Mouse (Mus musculus): ENCODE data around the gene Gsdma. TPM values are rescaled to one million over a fixed set of nuclear protein-coding genes. Genes with fewer than 3 reads are reported as not detected.
"Not testable (repeated sequence)": the region's sequence is repeated elsewhere in the genome, so short reads cannot be mapped to it uniquely, and the experiment has no call there.

Gene Gsdma
- polyA plus RNA-seq, 1 experiment from 2014 or later, result not detected

GRCm38 (mm10) chr11:98712009-98712408 is 47.9 kb downstream of the Gsdma start:
- 69% methylated on average over 6 of the region's 6 CpGs for WGBS (ENCODE audit: insufficient replicate concordance)
- not testable (repeated sequence) for H3K27me3 ChIP-seq (replicated peaks); H3K27ac ChIP-seq; H3K4me2 ChIP-seq; H3K4me3 ChIP-seq; H3K9me3 ChIP-seq (replicated peaks); ATAC-seq; H3K9ac ChIP-seq
- H3K36me3 ChIP-seq, result peaks cover 95% of the 10 kb centered on the region
- H3K4me1 ChIP-seq, result peaks cover 38% of the 10 kb centered on the region

GRCm38 (mm10) chr11:98713703-98714102 is 49.6 kb downstream of the Gsdma start:
- Histone ChIP-seq H3K4me3 (no peak overlapping the region), H3K4me2 (no peak overlapping the region), H3K27me3 (replicated peaks) (no peaks in the 10 kb centered on the region), H3K4me1 (peaks cover 40% of the 10 kb centered on the region), H3K9ac (no peak overlapping the region), H3K9me3 (replicated peaks) (no peaks in the 10 kb centered on the region), H3K27ac (no peak overlapping the region), H3K36me3 (peaks cover 93% of the 10 kb centered on the region)
- 76% methylated on average over 12 of the region's 12 CpGs for WGBS (ENCODE audit: insufficient replicate concordance)
- ATAC-seq, result no peak

GRCm38 (mm10) chr11:98715946-98716345 is 51.8 kb downstream of the Gsdma start:
- Histone ChIP-seq H3K27me3 (replicated peaks) (no peaks in the 10 kb centered on the region), H3K9me3 (replicated peaks) (no peaks in the 10 kb centered on the region), H3K4me3 (no peak overlapping the region), H3K36me3 (peaks cover 76% of the 10 kb centered on the region), H3K9ac (no peak overlapping the region), H3K4me2 (no peak overlapping the region), H3K27ac (no peak overlapping the region), H3K4me1 (peaks cover 37% of the 10 kb centered on the region)
- WGBS (ENCODE audit: insufficient replicate concordance), result 89% methylated on average over 9 of the region's 9 CpGs
- ATAC-seq, result no peak

- 32% methylated on average over 13 of the region's 13 CpGs for whole genome bisulfite sequencing (ENCODE audit: insufficient replicate concordance)
- H3K36me3 ChIP-seq, result peaks cover 66% of the 10 kb centered on the region
- H3K9me3 ChIP-seq (replicated peaks), result no peaks in the 10 kb centered on the region
- peaks cover 32% of the 10 kb centered on the region for H3K4me1 ChIP-seq
- no peak overlapping the region for H3K27ac ChIP-seq
- H3K4me2 ChIP-seq, result no peak overlapping the region
- H3K4me3 ChIP-seq, result no peak overlapping the region
- no peaks in the 10 kb centered on the region for H3K27me3 ChIP-seq (replicated peaks)
- H3K9ac ChIP-seq, result no peak overlapping the region
- no peak for ATAC-seq
These were observed 53.8 kb downstream of the Gsdma start for GRCm38 (mm10) chr11:98717904-98718303.

GRCm38 (mm10) chr11:98720756-98721155 is 56.6 kb downstream of the Gsdma start:
- Histone ChIP-seq H3K4me3 (no peak overlapping the region), H3K9ac (no peak overlapping the region), H3K36me3 (peaks cover 58% of the 10 kb centered on the region), H3K4me2 (no peak overlapping the region), H3K9me3 (replicated peaks) (no peaks in the 10 kb centered on the region), H3K27me3 (replicated peaks) (no peaks in the 10 kb centered on the region), H3K27ac (no peak overlapping the region), H3K4me1 (peaks cover 35% of the 10 kb centered on the region)
- no peak for ATAC-seq
- 70% methylated on average over 2 of the region's 2 CpGs for WGBS (ENCODE audit: insufficient replicate concordance)

- 76% methylated on average over 24 of the region's 24 CpGs for WGBS (ENCODE audit: insufficient replicate concordance)
- ATAC-seq, result no peak
- H3K36me3 ChIP-seq, result peaks cover 57% of the 10 kb centered on the region
- H3K27me3 ChIP-seq (replicated peaks), result no peaks in the 10 kb centered on the region
- no peak overlapping the region for H3K27ac ChIP-seq
- H3K9ac ChIP-seq, result no peak overlapping the region
- H3K9me3 ChIP-seq (replicated peaks), result no peaks in the 10 kb centered on the region
- peaks cover 40% of the 10 kb centered on the region for H3K4me1 ChIP-seq
- H3K4me2 ChIP-seq, result no peak overlapping the region
- H3K4me3 ChIP-seq, result no peak overlapping the region
These were observed 57.5 kb downstream of the Gsdma start for GRCm38 (mm10) chr11:98721458-98722226.

GRCm38 (mm10) chr11:98723098-98723497 is 58.9 kb downstream of the Gsdma start:
- Histone ChIP-seq H3K27me3 (replicated peaks) (no peaks in the 10 kb centered on the region), H3K9ac (no peak overlapping the region), H3K4me1 (peaks cover 41% of the 10 kb centered on the region), H3K27ac (no peak overlapping the region), H3K4me2 (no peak overlapping the region), H3K9me3 (replicated peaks) (no peaks in the 10 kb centered on the region), H3K4me3 (no peak overlapping the region), H3K36me3 (peaks cover 56% of the 10 kb centered on the region)
- ATAC-seq, result no peak
- 64% methylated on average over 7 of the region's 7 CpGs for WGBS (ENCODE audit: insufficient replicate concordance)

- peaks cover 47% of the 10 kb centered on the region for H3K36me3 ChIP-seq
- H3K9me3 ChIP-seq (replicated peaks), result no peaks in the 10 kb centered on the region
- H3K4me3 ChIP-seq, result no peak overlapping the region
- H3K27me3 ChIP-seq (replicated peaks), result no peaks in the 10 kb centered on the region
- 86% methylated on average over 15 of the region's 15 CpGs for WGBS (ENCODE audit: insufficient replicate concordance)
- no peak overlapping the region for H3K4me2 ChIP-seq
- no peak overlapping the region for H3K9ac ChIP-seq
- no peak for ATAC-seq
- no peak overlapping the region for H3K27ac ChIP-seq
- peaks cover 29% of the 10 kb centered on the region for H3K4me1 ChIP-seq
These were observed 61.9 kb downstream of the Gsdma start for GRCm38 (mm10) chr11:98725926-98726506.

Other genes starting within 250 kb of the Gsdma start
- 64.8 and 67.4 TPM in 2 replicates for gene Mien1, start 225.4 kb upstream of the Gsdma start, polyA plus RNA-seq (2016; fragmentation: Nextera tagmentation; extraction: Ambion mirVana)
- 20.1 and 22.0 TPM in 2 replicates for gene Grb7, start 218.0 kb upstream of the Gsdma start, polyA plus RNA-seq (2016; fragmentation: Nextera tagmentation; extraction: Ambion mirVana)
- gene Ikzf3, start 118.3 kb upstream of the Gsdma start, polyA plus RNA-seq (2016; fragmentation: Nextera tagmentation; extraction: Ambion mirVana), result 0.07 and 0.12 TPM in 2 replicates
- 0.46 and 0.55 TPM in 2 replicates for gene Zpbp2, start 113.3 kb upstream of the Gsdma start, polyA plus RNA-seq (2016; fragmentation: Nextera tagmentation; extraction: Ambion mirVana)
- gene Ormdl3, start 77.0 kb upstream of the Gsdma start, polyA plus RNA-seq (2016; fragmentation: Nextera tagmentation; extraction: Ambion mirVana), result 44.2 and 44.3 TPM in 2 replicates
- not detected in 2 replicates for gene Lrrc3c, start 66.1 kb upstream of the Gsdma start, polyA plus RNA-seq (2016; fragmentation: Nextera tagmentation; extraction: Ambion mirVana)
- 0.87 and 0.96 TPM in 2 replicates for gene Gm12355, start 38.7 kb upstream of the Gsdma start, polyA plus RNA-seq (2016; fragmentation: Nextera tagmentation; extraction: Ambion mirVana)
- not detected in 2 replicates for gene Gsdma3, start 38.0 kb upstream of the Gsdma start, polyA plus RNA-seq (2016; fragmentation: Nextera tagmentation; extraction: Ambion mirVana)
- gene Gsdma2, start 17.6 kb upstream of the Gsdma start, polyA plus RNA-seq (2016; fragmentation: Nextera tagmentation; extraction: Ambion mirVana), result not detected in 2 replicates
- 201 and 202 TPM in 2 replicates for gene Psmd3, start 18.2 kb downstream of the Gsdma start, polyA plus RNA-seq (2016; fragmentation: Nextera tagmentation; extraction: Ambion mirVana)
- gene Csf3, start 36.9 kb downstream of the Gsdma start, polyA plus RNA-seq (2016; fragmentation: Nextera tagmentation; extraction: Ambion mirVana), result not detected in 2 replicates
- gene Med24, start 65.1 kb downstream of the Gsdma start, polyA plus RNA-seq (2016; fragmentation: Nextera tagmentation; extraction: Ambion mirVana), result 42.0 and 43.7 TPM in 2 replicates
- 13.0 and 13.3 TPM in 2 replicates for gene Thra, start 76.3 kb downstream of the Gsdma start, polyA plus RNA-seq (2016; fragmentation: Nextera tagmentation; extraction: Ambion mirVana)
- gene Nr1d1, start 111.0 kb downstream of the Gsdma start, polyA plus RNA-seq (2016; fragmentation: Nextera tagmentation; extraction: Ambion mirVana), result 1.3 and 1.4 TPM in 2 replicates
- 11.5 and 11.7 TPM in 2 replicates for gene Msl1, start 131.2 kb downstream of the Gsdma start, polyA plus RNA-seq (2016; fragmentation: Nextera tagmentation; extraction: Ambion mirVana)
- gene Casc3, start 140.6 kb downstream of the Gsdma start, polyA plus RNA-seq (2016; fragmentation: Nextera tagmentation; extraction: Ambion mirVana), result 26.4 and 29.7 TPM in 2 replicates
- 0.21 and 0.24 TPM in 2 replicates for gene Rapgefl1, start 172.4 kb downstream of the Gsdma start, polyA plus RNA-seq (2016; fragmentation: Nextera tagmentation; extraction: Ambion mirVana)
- gene Wipf2, start 199.3 kb downstream of the Gsdma start, polyA plus RNA-seq (2016; fragmentation: Nextera tagmentation; extraction: Ambion mirVana), result 2.0 and 2.2 TPM in 2 replicates
- 86.5 and 89.9 TPM in 2 replicates for gene Cdc6, start 243.4 kb downstream of the Gsdma start, polyA plus RNA-seq (2016; fragmentation: Nextera tagmentation; extraction: Ambion mirVana)